Mouse (Mus musculus): ENCODE results near the gene Kitl. TPM values are rescaled to one million over a fixed set of nuclear protein-coding genes. Genes with fewer than 3 reads are reported as not detected.

The Kitl gene
- polyA plus RNA-seq, 1 experiment from 2014 or later, result 7.5 TPM

GRCm38 (mm10) chr10:100101115-100101514 lies 85.7 kb downstream of the Kitl start:
- Histone ChIP-seq H3K4me3 (ENCODE audit: low read depth, low read length) (no peak overlapping the region), H3K9me3 (ENCODE audit: control insufficient read depth, low read length) (no peaks in the 10 kb centered on the region), H3K27ac (replicated peaks; ENCODE audit: low read depth, low read length) (no peak overlapping the region), H3K36me3 (ENCODE audit: control insufficient read depth, insufficient read depth, low read length) (no peaks in the 10 kb centered on the region), H3K4me1 (ENCODE audit: control insufficient read depth, insufficient read depth, low read length) (no peaks in the 10 kb centered on the region), H3K9ac (ENCODE audit: low read length) (no peak overlapping the region), H3K27me3 (ENCODE audit: control insufficient read depth, insufficient read depth, low read length) (no peaks in the 10 kb centered on the region), H3K4me2 (ENCODE audit: low read depth, severe bottlenecking) (no peak overlapping the region)
- no peak for DNase-seq (ENCODE audit: low spot score)
- no peak for ATAC-seq (ENCODE audit: insufficient number of reproducible peaks, low FRiP score, low TSS enrichment, low read depth)
- 63% methylated on average over 3 of the region's 3 CpGs for WGBS

GRCm38 (mm10) chr10:100111209-100111608 lies 95.8 kb downstream of the Kitl start:
- H3K27me3 ChIP-seq (ENCODE audit: control insufficient read depth, insufficient read depth, low read length), result no peaks in the 10 kb centered on the region
- no peak overlapping the region for H3K9ac ChIP-seq (ENCODE audit: low read length)
- no peak overlapping the region for H3K4me3 ChIP-seq (ENCODE audit: low read depth, low read length)
- H3K4me1 ChIP-seq (ENCODE audit: control insufficient read depth, insufficient read depth, low read length), result no peaks in the 10 kb centered on the region
- ATAC-seq (ENCODE audit: insufficient number of reproducible peaks, low FRiP score, low TSS enrichment, low read depth) (no peak), DNase-seq (ENCODE audit: low spot score) (no peak)
- H3K36me3 ChIP-seq (ENCODE audit: control insufficient read depth, insufficient read depth, low read length), result no peaks in the 10 kb centered on the region
- no peak overlapping the region for H3K4me2 ChIP-seq (ENCODE audit: low read depth, severe bottlenecking)
- WGBS, result 63% methylated on average over 7 of the region's 7 CpGs
- no peak overlapping the region for H3K27ac ChIP-seq (replicated peaks; ENCODE audit: low read depth, low read length)
- H3K9me3 ChIP-seq (ENCODE audit: control insufficient read depth, low read length), result no peaks in the 10 kb centered on the region

- Histone ChIP-seq H3K27ac (replicated peaks; ENCODE audit: low read depth, low read length) (no peak overlapping the region), H3K4me2 (ENCODE audit: low read depth, severe bottlenecking) (no peak overlapping the region), H3K4me1 (ENCODE audit: control insufficient read depth, insufficient read depth, low read length) (no peaks in the 10 kb centered on the region), H3K4me3 (ENCODE audit: low read depth, low read length) (no peak overlapping the region), H3K27me3 (ENCODE audit: control insufficient read depth, insufficient read depth, low read length) (no peaks in the 10 kb centered on the region), H3K36me3 (ENCODE audit: control insufficient read depth, insufficient read depth, low read length) (no peaks in the 10 kb centered on the region), H3K9me3 (ENCODE audit: control insufficient read depth, low read length) (no peaks in the 10 kb centered on the region), H3K9ac (ENCODE audit: low read length) (no peak overlapping the region)
- 97% methylated on average over 2 of the region's 2 CpGs for WGBS
- ATAC-seq (ENCODE audit: insufficient number of reproducible peaks, low FRiP score, low TSS enrichment, low read depth) (no peak), DNase-seq (ENCODE audit: low spot score) (no peak)
Observed at GRCm38 (mm10) chr10:100115570-100115969, 100.1 kb downstream of the Kitl start.

- Histone ChIP-seq H3K36me3 (ENCODE audit: control insufficient read depth, insufficient read depth, low read length) (no peaks in the 10 kb centered on the region), H3K4me3 (ENCODE audit: low read depth, low read length) (no peak overlapping the region), H3K27ac (replicated peaks; ENCODE audit: low read depth, low read length) (no peak overlapping the region), H3K9me3 (ENCODE audit: control insufficient read depth, low read length) (no peaks in the 10 kb centered on the region), H3K27me3 (ENCODE audit: control insufficient read depth, insufficient read depth, low read length) (no peaks in the 10 kb centered on the region), H3K4me1 (ENCODE audit: control insufficient read depth, insufficient read depth, low read length) (no peaks in the 10 kb centered on the region), H3K4me2 (ENCODE audit: low read depth, severe bottlenecking) (no peak overlapping the region), H3K9ac (ENCODE audit: low read length) (no peak overlapping the region)
- WGBS, result 59% methylated on average over 5 of the region's 5 CpGs
- ATAC-seq (ENCODE audit: insufficient number of reproducible peaks, low FRiP score, low TSS enrichment, low read depth), result no peak
- DNase-seq (ENCODE audit: low spot score), result no peak
Observed at GRCm38 (mm10) chr10:100124452-100124851, 109.0 kb downstream of the Kitl start.

- no peaks in the 10 kb centered on the region for H3K9me3 ChIP-seq (ENCODE audit: control insufficient read depth, low read length)
- no peak overlapping the region for H3K9ac ChIP-seq (ENCODE audit: low read length)
- no peaks in the 10 kb centered on the region for H3K36me3 ChIP-seq (ENCODE audit: control insufficient read depth, insufficient read depth, low read length)
- no peak overlapping the region for H3K4me3 ChIP-seq (ENCODE audit: low read depth, low read length)
- no peaks in the 10 kb centered on the region for H3K27me3 ChIP-seq (ENCODE audit: control insufficient read depth, insufficient read depth, low read length)
- 80% methylated on average over 23 of the region's 23 CpGs for WGBS
- H3K4me1 ChIP-seq (ENCODE audit: control insufficient read depth, insufficient read depth, low read length), result no peaks in the 10 kb centered on the region
- H3K4me2 ChIP-seq (ENCODE audit: low read depth, severe bottlenecking), result no peak overlapping the region
- DNase-seq (ENCODE audit: low spot score) (no peak), ATAC-seq (ENCODE audit: insufficient number of reproducible peaks, low FRiP score, low TSS enrichment, low read depth) (no peak)
- no peak overlapping the region for H3K27ac ChIP-seq (replicated peaks; ENCODE audit: low read depth, low read length)
Observed at GRCm38 (mm10) chr10:100127837-100128743, 112.7 kb downstream of the Kitl start.

- Histone ChIP-seq H3K4me1 (ENCODE audit: control insufficient read depth, insufficient read depth, low read length) (no peaks in the 10 kb centered on the region), H3K4me2 (ENCODE audit: low read depth, severe bottlenecking) (no peak overlapping the region), H3K27me3 (ENCODE audit: control insufficient read depth, insufficient read depth, low read length) (no peaks in the 10 kb centered on the region), H3K27ac (replicated peaks; ENCODE audit: low read depth, low read length) (no peak overlapping the region), H3K9ac (ENCODE audit: low read length) (no peak overlapping the region), H3K4me3 (ENCODE audit: low read depth, low read length) (no peak overlapping the region), H3K36me3 (ENCODE audit: control insufficient read depth, insufficient read depth, low read length) (no peaks in the 10 kb centered on the region), H3K9me3 (ENCODE audit: control insufficient read depth, low read length) (no peaks in the 10 kb centered on the region)
- ATAC-seq (ENCODE audit: insufficient number of reproducible peaks, low FRiP score, low TSS enrichment, low read depth) (no peak), DNase-seq (ENCODE audit: low spot score) (no peak)
- WGBS, result 89% methylated on average over 4 of the region's 4 CpGs
Observed at GRCm38 (mm10) chr10:100131657-100132056, 116.2 kb downstream of the Kitl start.

GRCm38 (mm10) chr10:100132304-100132703 lies 116.9 kb downstream of the Kitl start:
- H3K9ac ChIP-seq (ENCODE audit: low read length), result no peak overlapping the region
- no peaks in the 10 kb centered on the region for H3K36me3 ChIP-seq (ENCODE audit: control insufficient read depth, insufficient read depth, low read length)
- H3K4me2 ChIP-seq (ENCODE audit: low read depth, severe bottlenecking), result no peak overlapping the region
- ATAC-seq (ENCODE audit: insufficient number of reproducible peaks, low FRiP score, low TSS enrichment, low read depth), result no peak
- no peak overlapping the region for H3K4me3 ChIP-seq (ENCODE audit: low read depth, low read length)
- H3K27ac ChIP-seq (replicated peaks; ENCODE audit: low read depth, low read length), result no peak overlapping the region
- H3K4me1 ChIP-seq (ENCODE audit: control insufficient read depth, insufficient read depth, low read length), result no peaks in the 10 kb centered on the region
- no peak for DNase-seq (ENCODE audit: low spot score)
- no peaks in the 10 kb centered on the region for H3K27me3 ChIP-seq (ENCODE audit: control insufficient read depth, insufficient read depth, low read length)
- WGBS, result 88% methylated on average over 1 of the region's 1 CpGs
- H3K9me3 ChIP-seq (ENCODE audit: control insufficient read depth, low read length), result no peaks in the 10 kb centered on the region

GRCm38 (mm10) chr10:100138552-100138951 lies 123.1 kb downstream of the Kitl start:
- no peak overlapping the region for H3K9ac ChIP-seq (ENCODE audit: low read length)
- no peak overlapping the region for H3K4me2 ChIP-seq (ENCODE audit: low read depth, severe bottlenecking)
- 83% methylated on average over 3 of the region's 3 CpGs for WGBS
- no peak overlapping the region for H3K27ac ChIP-seq (replicated peaks; ENCODE audit: low read depth, low read length)
- H3K36me3 ChIP-seq (ENCODE audit: control insufficient read depth, insufficient read depth, low read length), result no peaks in the 10 kb centered on the region
- H3K27me3 ChIP-seq (ENCODE audit: control insufficient read depth, insufficient read depth, low read length), result no peaks in the 10 kb centered on the region
- ATAC-seq (ENCODE audit: insufficient number of reproducible peaks, low FRiP score, low TSS enrichment, low read depth) (no peak), DNase-seq (ENCODE audit: low spot score) (no peak)
- no peak overlapping the region for H3K4me3 ChIP-seq (ENCODE audit: low read depth, low read length)
- no peaks in the 10 kb centered on the region for H3K4me1 ChIP-seq (ENCODE audit: control insufficient read depth, insufficient read depth, low read length)
- H3K9me3 ChIP-seq (ENCODE audit: control insufficient read depth, low read length), result no peaks in the 10 kb centered on the region
